Mouse (Mus musculus) ovary, postnatal 36 days (tissue): Measurements from ENCODE around the gene Gm3015.
"Not testable (repeated sequence)": the region's sequence is repeated elsewhere in the genome, so short reads cannot be mapped to it uniquely, and the experiment has no call there.

Source experiments
- DNase-seq: peaks from one replicate; pipeline ENCODE4 v3.0.0; 2022; ENCODE audit warnings: low spot score, mixed read lengths

Gene Gm3015

DNA sequence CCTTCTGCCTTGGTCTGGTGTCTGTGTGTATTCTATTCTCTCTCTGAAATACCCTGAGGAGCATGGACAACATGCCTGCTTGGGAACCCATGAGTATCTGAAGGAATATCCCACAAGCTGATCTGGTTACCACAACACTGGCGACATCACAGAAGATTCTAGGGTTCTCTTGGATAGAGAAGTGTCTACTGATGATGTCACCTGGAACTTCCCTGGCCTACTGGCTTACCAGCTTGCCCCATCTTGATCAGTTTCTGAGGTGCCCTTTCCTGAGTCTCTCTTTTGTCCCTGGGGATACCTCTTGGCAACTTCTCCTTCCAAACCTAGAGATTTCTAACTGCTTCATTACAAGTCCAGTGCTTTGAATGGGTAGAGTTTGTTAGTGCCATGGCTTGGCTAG is at the start of gene Gm3015:
TSS of gene Gm3015 (minus strand) at position 101 of the 400 bp plus-strand sequence.
- DNase-seq, result not testable (repeated sequence)

DNA sequence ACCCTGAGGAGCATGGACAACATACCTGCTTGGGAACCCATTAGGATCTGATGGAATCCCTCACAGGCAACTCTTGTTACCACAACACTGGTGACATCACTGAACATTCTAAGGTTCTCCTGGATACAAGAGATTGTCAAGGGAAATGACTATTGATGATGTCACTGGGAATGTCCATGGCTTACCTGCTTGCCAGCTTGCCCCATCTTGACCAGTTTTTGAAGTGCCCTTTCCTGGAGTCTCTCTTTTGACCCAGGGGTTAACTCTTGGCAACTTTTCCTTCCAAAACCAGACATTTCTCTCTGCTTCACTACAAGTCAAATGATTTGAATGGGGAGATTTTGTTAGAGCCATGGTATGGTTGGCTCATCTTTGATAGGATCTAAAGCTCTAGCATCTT is 29.3 kb upstream of the Gm3015 start, which contains the start of gene Gm10377:
TSS of gene Gm10377 (minus strand) at position 101 of the 400 bp plus-strand sequence.
- not testable (repeated sequence) for DNase-seq
